Mouse (Mus musculus): ENCODE measurements around the gene Mlh1. TPM values are rescaled to one million over a fixed set of nuclear protein-coding genes. Genes with fewer than 3 reads are reported as not detected.

Mlh1 gene
- polyA plus RNA-seq, 1 experiment = 10.5 TPM

- WGBS = 40% methylated on average over 9 of the region's 9 CpGs
- no peak for DNase-seq (ENCODE audit: low read depth, low spot score)
These were observed 17.8 kb upstream of the Mlh1 start for GRCm38 (mm10) chr9:111289294-111289831.

- no peak for DNase-seq (ENCODE audit: low read depth, low spot score)
- WGBS = 96% methylated on average over 4 of the region's 4 CpGs
These were observed 16.4 kb upstream of the Mlh1 start for GRCm38 (mm10) chr9:111287956-111288355.

GRCm38 (mm10) chr9:111286468-111286867 is 14.9 kb upstream of the Mlh1 start:
- DNase-seq (ENCODE audit: low read depth, low spot score) = no peak
- 78% methylated on average over 2 of the region's 2 CpGs for WGBS

GRCm38 (mm10) chr9:111285676-111286075 is 14.1 kb upstream of the Mlh1 start:
- 38% methylated on average over 5 of the region's 5 CpGs for WGBS
- DNase-seq (ENCODE audit: low read depth, low spot score) = no peak

GRCm38 (mm10) chr9:111285061-111285460 is 13.5 kb upstream of the Mlh1 start:
- WGBS = 65% methylated on average over 3 of the region's 3 CpGs
- DNase-seq (ENCODE audit: low read depth, low spot score) = no peak

GRCm38 (mm10) chr9:111275156-111275555 is 3.6 kb upstream of the Mlh1 start:
- no peak for DNase-seq (ENCODE audit: low read depth, low spot score)
- WGBS = 52% methylated on average over 1 of the region's 1 CpGs

GRCm38 (mm10) chr9:111273958-111274357 is 2.4 kb upstream of the Mlh1 start:
- no peak for DNase-seq (ENCODE audit: low read depth, low spot score)
- 41% methylated on average over 1 of the region's 1 CpGs for whole genome bisulfite sequencing

GRCm38 (mm10) chr9:111272996-111273785 is 1.6 kb upstream of the Mlh1 start:
- 35% methylated on average over 15 of the region's 15 CpGs for WGBS
- DNase-seq (ENCODE audit: low read depth, low spot score) = no peak

GRCm38 (mm10) chr9:111272356-111272755 is 765 bp upstream of the Mlh1 start:
- WGBS = under 1% methylated on average over 19 of the region's 19 CpGs
- no peak for DNase-seq (ENCODE audit: low read depth, low spot score)

- DNase-seq (ENCODE audit: low read depth, low spot score) = no peak
- WGBS = under 1% methylated on average over 32 of the region's 32 CpGs
These were observed 546 bp downstream of the Mlh1 start for GRCm38 (mm10) chr9:111271056-111271433.

- WGBS = 6% methylated on average over 5 of the region's 5 CpGs
- no peak for DNase-seq (ENCODE audit: low read depth, low spot score)
These were observed 985 bp downstream of the Mlh1 start for GRCm38 (mm10) chr9:111270606-111271005.

GRCm38 (mm10) chr9:111267998-111268397 is 3.6 kb downstream of the Mlh1 start:
- WGBS = 100% methylated on average over 2 of the region's 2 CpGs
- DNase-seq (ENCODE audit: low read depth, low spot score) = no peak

- WGBS = 89% methylated on average over 4 of the region's 4 CpGs
These were observed 10.2 kb downstream of the Mlh1 start for GRCm38 (mm10) chr9:111261356-111261755.

GRCm38 (mm10) chr9:111260360-111260985 is 11.1 kb downstream of the Mlh1 start:
- WGBS = 8% methylated on average over 1 of the region's 1 CpGs
- DNase-seq (ENCODE audit: low read depth, low spot score) = no peak

More at GRCm38 (mm10) chr9:111261356-111261755, 10.2 kb downstream of the Mlh1 start:
- DNase-seq (ENCODE audit: low read depth, low spot score) = no peak

GRCm38 (mm10) chr9:111252161-111252869 is 19.3 kb downstream of the Mlh1 start:
- 79% methylated on average over 7 of the region's 7 CpGs for WGBS
- DNase-seq (ENCODE audit: low read depth, low spot score) = no peak

- WGBS = 80% methylated on average over 3 of the region's 3 CpGs
- no peak for DNase-seq (ENCODE audit: low read depth, low spot score)
These were observed 23.8 kb downstream of the Mlh1 start for GRCm38 (mm10) chr9:111247682-111248246.

GRCm38 (mm10) chr9:111245546-111245945 is 26.0 kb downstream of the Mlh1 start:
- no peak for DNase-seq (ENCODE audit: low read depth, low spot score)
- 86% methylated on average over 6 of the region's 6 CpGs for WGBS

- no peak for DNase-seq (ENCODE audit: low read depth, low spot score)
- 88% methylated on average over 6 of the region's 6 CpGs for WGBS
These were observed 28.2 kb downstream of the Mlh1 start for GRCm38 (mm10) chr9:111243384-111243783.

- DNase-seq (ENCODE audit: low read depth, low spot score) = no peak
- WGBS = 90% methylated on average over 4 of the region's 4 CpGs
These were observed 31.8 kb downstream of the Mlh1 start for GRCm38 (mm10) chr9:111239821-111240220.

GRCm38 (mm10) chr9:111237726-111238125 is 33.9 kb downstream of the Mlh1 start:
- DNase-seq (ENCODE audit: low read depth, low spot score) = no peak
